Mouse (Mus musculus) lung, adult 2 months (tissue): ENCODE measurements at regions not wholly inside any gene's neighbourhood (a gene's known extent, or its start where the extent isn't known, plus 50 kb on each side); places are given as distances from the start of the nearest gene placed in this dataset.

Experiments used
- CTCF ChIP-seq: fragments of 200-500 bp; IDR thresholded peaks from 2 replicates; pipeline ENCODE4 v1.5.1; 2011; ENCODE audit warnings: mild to moderate bottlenecking, low read length, control low read depth; ENCODE audit not compliant: insufficient read depth
- POLR2A ChIP-seq: fragments of 200-500 bp; IDR thresholded peaks from 2 replicates; pipeline ENCODE4 v1.6.1; 2011; ENCODE audit warnings: low read depth, mild to moderate bottlenecking, control low read depth, low read length, borderline replicate concordance; ENCODE audit errors: extremely low read depth

GRCm38 (mm10) chr11:66813310-66813709 is 98.5 kb upstream of the Pirt start:
- TF ChIP-seq CTCF (no peak), POLR2A (no peak)
